Mouse (Mus musculus): ENCODE measurements around the gene B4galt3. TPM values are rescaled to one million over a fixed set of nuclear protein-coding genes. Genes with fewer than 3 reads are reported as not detected.

The B4galt3 gene
- total RNA-seq, 2 experiments from 2014 or later: 27.1 to 36.6 TPM

- peak in 1 of 2 experiments; percentile 42 for DNase-seq
Observed at GRCm38 (mm10) chr1:171263185-171263611, 6.9 kb upstream of the B4galt3 start.

- DNase-seq: no peak
Observed at GRCm38 (mm10) chr1:171263666-171264461, 6.3 kb upstream of the B4galt3 start.

- DNase-seq: no peak
Observed at GRCm38 (mm10) chr1:171265971-171266744, 4.0 kb upstream of the B4galt3 start.

- no peak for DNase-seq
Observed at GRCm38 (mm10) chr1:171268341-171268740, 1.8 kb upstream of the B4galt3 start.

- DNase-seq: peak in 1 of 2 experiments; percentile 43
Observed at GRCm38 (mm10) chr1:171270573-171270900, 409 bp downstream of the B4galt3 start.

- DNase-seq: no peak
Observed at GRCm38 (mm10) chr1:171271196-171271595, 1.1 kb downstream of the B4galt3 start.

- no peak for DNase-seq
Observed at GRCm38 (mm10) chr1:171271622-171272021, 1.5 kb downstream of the B4galt3 start.

- no peak for DNase-seq
Observed at GRCm38 (mm10) chr1:171272086-171272485, 2.0 kb downstream of the B4galt3 start.

- no peak for DNase-seq
Observed at GRCm38 (mm10) chr1:171274171-171274570, 4.0 kb downstream of the B4galt3 start.

GRCm38 (mm10) chr1:171275144-171275734, 5.1 kb downstream of the B4galt3 start:
- DNase-seq: no peak

- no peak for DNase-seq
Observed at GRCm38 (mm10) chr1:171276110-171276748, 6.1 kb downstream of the B4galt3 start.

GRCm38 (mm10) chr1:171277736-171278135, 7.6 kb downstream of the B4galt3 start:
- DNase-seq: no peak

- no peak for DNase-seq
Observed at GRCm38 (mm10) chr1:171278436-171278835, 8.3 kb downstream of the B4galt3 start.

- no peak for DNase-seq
Observed at GRCm38 (mm10) chr1:171279012-171279705, 9.0 kb downstream of the B4galt3 start.

- no peak for DNase-seq
Observed at GRCm38 (mm10) chr1:171279721-171280120, 9.6 kb downstream of the B4galt3 start.

GRCm38 (mm10) chr1:171280250-171280915, 10.3 kb downstream of the B4galt3 start:
- DNase-seq: peak in 1 of 2 experiments; percentile 38

- peak; percentile 90 to 91 for DNase-seq
Observed at GRCm38 (mm10) chr1:171280916-171281527, 10.9 kb downstream of the B4galt3 start, which contains the start of gene Ppox. Ppox (minus strand) TSS chr1:171281186.

- DNase-seq: peak; percentile 87 to 90
Observed at GRCm38 (mm10) chr1:171281528-171281923, 11.4 kb downstream of the B4galt3 start.

- no peak for DNase-seq
Observed at GRCm38 (mm10) chr1:171282086-171282805, 12.1 kb downstream of the B4galt3 start.

All from adrenal gland, postnatal 36 days (tissue).